Mouse (Mus musculus): ENCODE data around the gene Lgr5.

GRCm38 (mm10) chr10:115448614-115449013, 139.0 kb downstream of the Lgr5 start:
- TF ChIP-seq POLR2A (IDR thresholded peaks at IDR 0.05; ENCODE audit: low read depth, low read length) = no peak
- TF ChIP-seq POLR2AphosphoS2 (IDR thresholded peaks at IDR 0.05; ENCODE audit: low read depth, low read length) = no peak
- no peak for TF ChIP-seq UBTF (IDR thresholded peaks at IDR 0.05; ENCODE audit: low read depth, low read length)
- no peak for TF ChIP-seq NELFE (IDR thresholded peaks at IDR 0.05; ENCODE audit: low read depth, low read length)
- TF ChIP-seq E2F4 (IDR thresholded peaks at IDR 0.05; ENCODE audit: insufficient replicate concordance, low read depth, low read length) = no peak

Measured in CH12.LX (cell line).